Mouse (Mus musculus): ENCODE measurements around the gene Casp1. TPM values are rescaled to one million over a fixed set of nuclear protein-coding genes. Genes with fewer than 3 reads are reported as not detected.
A peak's percentile ranks its signal among the peaks of the same experiment; 100 is the strongest.

The Casp1 gene
- total RNA-seq (2018; cell fraction: chromatin; rRNA removed): 100 to 1,000 TPM in 14 of 26 experiments, 10 to 100 TPM in 12; 64.3 to 298 (median 129) TPM
- total RNA-seq (2018; cell fraction: cytosol; rRNA removed): 100 to 1,000 TPM; 103 to 313 (median 192) TPM
- 100 to 1,000 TPM in 17 of 26 experiments, 10 to 100 TPM in 9; 76.9 to 348 (median 163) TPM for total RNA-seq (2018; cell fraction: nucleus; rRNA removed)
- 124 to 216 TPM (median 137 TPM) in 3 replicates for polyA plus RNA-seq (2018)

DNA sequence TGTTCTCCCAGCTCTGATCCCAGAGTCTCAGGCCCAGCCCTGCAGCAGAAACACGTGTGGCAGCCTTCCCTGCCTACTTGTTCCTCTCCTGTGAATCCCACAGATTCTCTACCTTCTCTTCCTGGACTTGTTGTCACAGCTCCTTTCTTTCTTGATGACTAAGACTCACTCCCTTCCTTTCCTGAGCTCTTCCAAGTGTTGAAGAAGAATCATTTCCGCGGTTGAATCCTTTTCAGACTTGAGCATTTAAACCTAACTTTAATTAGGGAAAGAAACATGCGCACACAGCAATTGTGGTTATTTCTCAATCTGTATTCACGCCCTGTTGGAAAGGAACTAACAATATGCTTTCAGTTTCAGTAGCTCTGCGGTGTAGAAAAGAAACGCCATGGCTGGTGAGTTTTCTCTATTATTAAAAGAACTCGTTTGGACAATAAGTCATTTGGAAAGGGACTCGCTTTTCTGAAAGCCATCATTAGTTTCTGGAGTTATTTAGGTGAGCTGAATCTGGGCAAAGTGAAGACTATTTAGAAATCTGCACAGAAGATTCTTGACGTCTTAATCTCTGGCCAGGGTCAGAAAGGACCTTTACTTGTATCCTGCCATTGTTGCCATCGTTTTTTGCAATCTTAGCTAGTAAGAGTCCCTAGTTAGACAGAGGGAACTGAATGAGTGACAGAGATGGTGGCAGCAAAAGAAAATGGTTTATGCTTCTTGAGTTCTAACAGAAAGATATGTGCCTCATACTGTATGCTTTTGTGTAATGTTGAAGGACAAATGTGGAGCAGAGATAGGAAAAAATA is at the start of gene Casp1:
Casp1 (plus strand) TSS at position 189 of the 803 bp plus-strand sequence.
- Histone ChIP-seq H3K79me2 (ENCODE audit: inconsistent target) (peaks cover 31% of the 10 kb centered on the region), H3K36me3 (ENCODE audit: inconsistent target) (peaks cover 13% of the 10 kb centered on the region; the same call in 1 of the 2 replicates), H3K27ac (peak within 1 kb of the TSS; percentile 90), H3K4me3 (ENCODE audit: inconsistent target) (peak within 1 kb of the TSS; percentile 65)
- 1% methylated on average over 11 of the region's 11 CpGs for WGBS (ENCODE audit: missing documents)

GRCm38 (mm10) chr9:5263951-5264475 is 34.3 kb upstream of the Casp1 start:
- H3K27ac ChIP-seq: no peak overlapping the region
- no peak overlapping the region for H3K4me3 ChIP-seq (ENCODE audit: inconsistent target)
- H3K79me2 ChIP-seq (ENCODE audit: inconsistent target): no peaks in the 10 kb centered on the region
- WGBS (ENCODE audit: missing documents): 77% methylated on average over 2 of the region's 2 CpGs
- no peaks in the 10 kb centered on the region for H3K36me3 ChIP-seq (ENCODE audit: inconsistent target)

- H3K79me2 ChIP-seq (ENCODE audit: inconsistent target): no peaks in the 10 kb centered on the region
- no peak overlapping the region for H3K27ac ChIP-seq
- no peak overlapping the region for H3K4me3 ChIP-seq (ENCODE audit: inconsistent target)
- no peaks in the 10 kb centered on the region for H3K36me3 ChIP-seq (ENCODE audit: inconsistent target)
- WGBS (ENCODE audit: missing documents): 62% methylated on average over 1 of the region's 2 CpGs
Measured at GRCm38 (mm10) chr9:5270274-5270673, 28.0 kb upstream of the Casp1 start.

DNA sequence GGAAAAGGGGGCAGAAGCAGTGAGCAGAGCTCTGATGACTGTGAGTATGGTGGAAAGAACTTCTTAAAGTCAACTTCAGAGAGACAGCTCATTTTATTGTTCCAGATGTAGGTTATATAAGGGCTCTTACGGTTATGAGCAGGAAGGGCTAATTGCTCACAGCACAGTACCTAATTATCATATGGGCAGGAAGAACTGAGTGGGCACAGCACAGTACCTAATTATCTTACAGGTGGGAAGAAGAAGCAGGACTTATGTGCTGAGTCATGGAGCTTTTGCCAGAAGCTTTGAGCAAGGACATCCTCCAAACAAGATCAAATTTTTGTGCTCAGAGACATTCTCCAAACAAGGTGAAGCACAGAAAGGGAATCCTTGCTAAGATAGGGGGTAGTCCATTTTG is 27.4 kb upstream of the Casp1 start:
- Histone ChIP-seq H3K27ac (no peak overlapping the region), H3K79me2 (ENCODE audit: inconsistent target) (no peaks in the 10 kb centered on the region), H3K36me3 (ENCODE audit: inconsistent target) (no peaks in the 10 kb centered on the region), H3K4me3 (ENCODE audit: inconsistent target) (no peak overlapping the region)
- WGBS (ENCODE audit: missing documents): 59% methylated on average over 1 of the region's 1 CpGs

GRCm38 (mm10) chr9:5271334-5271845 is 26.9 kb upstream of the Casp1 start:
- H3K27ac ChIP-seq: no peak overlapping the region
- no peaks in the 10 kb centered on the region for H3K36me3 ChIP-seq (ENCODE audit: inconsistent target)
- WGBS (ENCODE audit: missing documents): 86% methylated on average over 6 of the region's 6 CpGs
- H3K79me2 ChIP-seq (ENCODE audit: inconsistent target): no peaks in the 10 kb centered on the region
- H3K4me3 ChIP-seq (ENCODE audit: inconsistent target): no peak overlapping the region

DNA sequence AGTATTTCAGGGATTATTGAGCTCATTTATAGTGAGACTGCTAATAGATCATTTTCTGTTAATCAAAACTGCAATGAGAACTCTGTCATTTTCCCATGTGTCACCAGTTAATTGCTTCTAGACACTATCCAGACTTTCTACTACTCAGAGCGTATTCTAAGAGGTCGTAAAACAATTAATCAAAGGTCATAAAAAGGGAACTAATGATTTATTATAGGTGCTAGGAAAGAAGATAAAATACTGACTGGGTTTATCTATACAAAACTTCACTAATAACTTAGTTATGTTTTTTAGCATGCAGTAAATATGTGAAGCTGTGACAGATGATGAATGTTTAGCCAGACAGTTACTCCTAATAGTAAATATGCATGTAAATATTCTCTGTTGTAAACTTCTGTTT is 12.2 kb upstream of the Casp1 start:
- no peak overlapping the region for H3K4me3 ChIP-seq (ENCODE audit: inconsistent target)
- 94% methylated on average over 2 of the region's 2 CpGs for WGBS (ENCODE audit: missing documents)
- H3K79me2 ChIP-seq (ENCODE audit: inconsistent target): no peaks in the 10 kb centered on the region

GRCm38 (mm10) chr9:5286597-5286996 is 11.7 kb upstream of the Casp1 start:
- Histone ChIP-seq H3K27ac (no peak overlapping the region), H3K4me3 (ENCODE audit: inconsistent target) (no peak overlapping the region), H3K79me2 (ENCODE audit: inconsistent target) (no peaks in the 10 kb centered on the region), H3K36me3 (ENCODE audit: inconsistent target) (no peaks in the 10 kb centered on the region)

More for the DNA sequence above, 12.2 kb upstream of the Casp1 start:
- Histone ChIP-seq H3K36me3 (ENCODE audit: inconsistent target) (no peaks in the 10 kb centered on the region), H3K27ac (no peak overlapping the region)

DNA sequence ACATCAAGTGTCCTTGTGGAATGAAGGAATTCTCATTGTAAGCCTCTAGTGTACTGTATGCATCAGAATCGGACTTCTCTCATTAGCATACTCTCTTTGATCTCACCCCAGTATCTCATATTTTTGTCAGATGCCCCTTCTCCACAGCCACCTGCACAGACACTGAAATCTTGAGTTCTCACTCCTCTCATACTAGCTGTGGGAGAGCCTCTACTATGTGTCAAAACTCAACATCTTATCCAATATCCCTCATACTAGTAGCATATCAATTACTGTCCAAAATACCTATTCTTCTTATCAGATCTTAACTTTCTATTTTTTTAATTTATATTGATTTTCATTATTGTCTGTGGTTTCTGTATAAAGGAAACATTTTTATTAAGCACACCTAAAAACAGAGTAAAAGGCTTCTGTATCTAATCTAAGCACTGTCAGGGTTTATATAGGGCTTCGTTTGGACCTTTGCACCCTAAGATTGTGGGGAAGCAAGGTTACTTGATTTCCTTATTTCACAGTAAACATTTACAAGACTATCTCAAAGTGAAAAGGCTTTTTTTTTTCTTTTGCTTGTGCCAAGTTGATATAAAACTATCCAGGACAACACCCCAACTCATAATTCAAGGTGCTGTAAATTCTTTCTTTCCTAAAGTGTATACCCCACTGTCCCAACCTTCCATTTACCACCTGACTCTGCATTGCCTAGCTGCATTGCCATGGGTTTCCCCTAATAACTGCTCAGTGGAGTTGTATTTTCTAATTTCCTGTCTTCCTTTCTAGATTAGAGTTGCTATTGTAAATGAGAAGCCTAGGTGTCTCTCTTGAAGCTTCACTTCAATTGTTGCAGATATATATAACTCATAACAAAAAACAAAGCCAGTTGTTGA is 1.7 kb upstream of the Casp1 start:
- Histone ChIP-seq H3K27ac (no peak overlapping the region), H3K4me3 (ENCODE audit: inconsistent target) (no peak overlapping the region), H3K79me2 (ENCODE audit: inconsistent target) (peaks cover 25% of the 10 kb centered on the region), H3K36me3 (ENCODE audit: inconsistent target) (no peaks in the 10 kb centered on the region)
- WGBS (ENCODE audit: missing documents): 95% methylated on average over 2 of the region's 2 CpGs

- Histone ChIP-seq H3K36me3 (ENCODE audit: inconsistent target) (peaks cover 17% of the 10 kb centered on the region; the same call in 1 of the 2 replicates), H3K27ac (peak overlapping the region; percentile 90), H3K4me3 (ENCODE audit: inconsistent target) (peak overlapping the region; percentile 65), H3K79me2 (ENCODE audit: inconsistent target) (peaks cover 31% of the 10 kb centered on the region)
- 14% methylated on average over 2 of the region's 2 CpGs for WGBS (ENCODE audit: missing documents)
Measured at GRCm38 (mm10) chr9:5299132-5299381, 740 bp downstream of the Casp1 start.

GRCm38 (mm10) chr9:5308561-5308960 is 10.2 kb downstream of the Casp1 start, which contains the start of gene Casp4:
Casp4 (plus strand) TSS chr9:5308828.
- 2% methylated on average over 5 of the region's 5 CpGs for WGBS (ENCODE audit: missing documents)
- H3K27ac ChIP-seq: peak within 1 kb of the TSS; percentile 78
- peaks cover 23% of the 10 kb centered on the region for H3K36me3 ChIP-seq (ENCODE audit: inconsistent target)
- H3K4me3 ChIP-seq (ENCODE audit: inconsistent target): peak within 1 kb of the TSS; percentile 68
- H3K79me2 ChIP-seq (ENCODE audit: inconsistent target): peaks cover 48% of the 10 kb centered on the region

DNA sequence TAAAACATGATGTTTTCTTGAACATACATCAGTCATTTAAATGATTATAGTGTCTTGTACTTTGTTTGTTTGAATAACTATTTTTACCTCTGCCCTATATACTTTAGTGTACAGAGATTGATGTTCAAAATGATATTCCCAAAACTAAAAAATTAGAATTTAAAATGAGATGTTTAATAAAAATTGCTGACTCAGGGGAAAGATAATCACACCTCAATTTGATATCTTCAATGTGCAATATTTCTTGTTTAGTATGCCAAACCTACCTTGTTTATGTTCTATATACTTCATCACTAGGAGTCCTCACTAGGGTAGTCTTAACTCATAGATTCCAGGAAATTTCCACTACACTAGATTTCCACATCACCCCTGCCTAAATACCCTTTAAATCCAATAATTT is 11.8 kb downstream of the Casp1 start:
- Histone ChIP-seq H3K36me3 (ENCODE audit: inconsistent target) (peaks cover 11% of the 10 kb centered on the region), H3K79me2 (ENCODE audit: inconsistent target) (peaks cover 64% of the 10 kb centered on the region), H3K27ac (no peak overlapping the region), H3K4me3 (ENCODE audit: inconsistent target) (peak overlapping the region; percentile 68)

DNA sequence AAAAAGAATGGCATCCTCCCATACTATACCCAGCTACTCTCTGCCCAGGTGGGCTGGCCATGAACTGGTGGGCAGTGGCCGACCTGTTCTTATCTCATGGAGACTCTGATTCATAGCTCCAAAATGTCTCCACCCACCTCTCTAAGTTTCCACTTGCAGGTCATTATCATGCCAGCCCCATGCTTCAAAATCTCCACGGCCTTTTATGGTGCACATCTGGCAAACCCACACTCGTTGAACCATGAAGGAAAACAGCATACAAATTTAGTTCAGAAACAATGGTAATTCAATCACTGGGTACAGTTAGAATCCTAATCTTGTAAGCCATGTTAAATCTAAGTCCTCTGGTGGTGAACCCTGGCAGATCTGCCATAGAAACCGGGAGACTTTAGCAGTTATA is 13.1 kb downstream of the Casp1 start:
- WGBS (ENCODE audit: missing documents): 80% methylated on average over 4 of the region's 4 CpGs

GRCm38 (mm10) chr9:5328204-5328603 is 29.9 kb downstream of the Casp1 start:
- H3K79me2 ChIP-seq (ENCODE audit: inconsistent target): no peaks in the 10 kb centered on the region
- peaks cover 52% of the 10 kb centered on the region for H3K36me3 ChIP-seq (ENCODE audit: inconsistent target)
- no peak overlapping the region for H3K27ac ChIP-seq
- 78% methylated on average over 2 of the region's 3 CpGs for WGBS (ENCODE audit: missing documents)
- H3K4me3 ChIP-seq (ENCODE audit: inconsistent target): no peak overlapping the region

More for the DNA sequence above, 13.1 kb downstream of the Casp1 start:
- Histone ChIP-seq H3K36me3 (ENCODE audit: inconsistent target) (peaks cover 3% of the 10 kb centered on the region; the same call in 1 of the 2 replicates), H3K79me2 (ENCODE audit: inconsistent target) (peaks cover 77% of the 10 kb centered on the region), H3K27ac (no peak overlapping the region), H3K4me3 (ENCODE audit: inconsistent target) (no peak overlapping the region)

DNA sequence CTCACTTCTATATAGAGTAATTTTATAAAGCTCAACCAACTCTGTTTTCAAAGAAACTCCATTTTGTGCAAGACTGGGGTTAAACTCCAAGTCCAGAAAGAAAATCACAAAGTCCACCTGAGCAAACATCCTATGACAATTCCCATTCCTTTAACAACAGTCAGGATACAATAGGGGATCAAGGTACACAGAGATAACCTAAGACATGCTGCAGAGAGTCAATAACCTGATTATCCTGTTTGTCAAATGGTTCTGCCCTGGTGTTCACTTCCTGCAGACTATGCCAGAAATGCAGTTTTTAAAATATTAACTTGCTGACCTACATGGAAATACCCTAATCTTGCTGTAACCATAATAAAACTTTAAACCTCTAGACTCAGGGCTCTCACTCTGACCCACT is 34.1 kb downstream of the Casp1 start:
- Histone ChIP-seq H3K27ac (no peak overlapping the region), H3K4me3 (ENCODE audit: inconsistent target) (no peak overlapping the region), H3K79me2 (ENCODE audit: inconsistent target) (no peaks in the 10 kb centered on the region), H3K36me3 (ENCODE audit: inconsistent target) (peaks cover 26% of the 10 kb centered on the region; the same call in 1 of the 2 replicates)
